Mouse (Mus musculus): ENCODE data around the gene Pepd. TPM values are rescaled to one million over a fixed set of nuclear protein-coding genes. Genes with fewer than 3 reads are reported as not detected.

The Pepd gene
- polyA plus RNA-seq, 1 experiment from 2014 or later, result 48.8 TPM

- Histone ChIP-seq H3K9ac (ENCODE audit: low read length) (no peak overlapping the region), H3K36me3 (ENCODE audit: control insufficient read depth, insufficient read depth, low read length) (peaks cover 52% of the 10 kb centered on the region), H3K4me2 (ENCODE audit: low read length) (no peak overlapping the region), H3K27ac (replicated peaks in 1 of 2; ENCODE audit: control insufficient read depth in 1 of 2, insufficient read depth in 1 of 2, low read depth in 2 of 2, low read length in 2 of 2) (no peak overlapping the region), H3K4me1 (ENCODE audit: control insufficient read depth in 2 of 2, insufficient read depth in 2 of 2, low read length in 2 of 2) (no peaks in the 10 kb centered on the region), H3K9me3 (ENCODE audit: control insufficient read depth, low read length) (no peaks in the 10 kb centered on the region), H3K27me3 (ENCODE audit: control insufficient read depth, insufficient read depth, low read length) (no peaks in the 10 kb centered on the region), H3K4me3 (ENCODE audit: control insufficient read depth in 1 of 2, insufficient read depth in 1 of 2, low read depth in 1 of 2, low read length in 2 of 2) (no peak overlapping the region)
- WGBS, result 90% methylated on average over 10 of the region's 10 CpGs
- no peak for ATAC-seq (ENCODE audit: insufficient number of reproducible peaks, insufficient read depth, low FRiP score, low read depth)
Observed at GRCm38 (mm10) chr7:35043266-35043817, 131.2 kb downstream of the Pepd start.

GRCm38 (mm10) chr7:35044719-35045118 lies 132.5 kb downstream of the Pepd start:
- ATAC-seq (ENCODE audit: insufficient number of reproducible peaks, insufficient read depth, low FRiP score, low read depth), result no peak
- Histone ChIP-seq H3K27me3 (ENCODE audit: control insufficient read depth, insufficient read depth, low read length) (no peaks in the 10 kb centered on the region), H3K9me3 (ENCODE audit: control insufficient read depth, low read length) (no peaks in the 10 kb centered on the region), H3K4me3 (ENCODE audit: control insufficient read depth in 1 of 2, insufficient read depth in 1 of 2, low read depth in 1 of 2, low read length in 2 of 2) (no peak overlapping the region), H3K4me2 (ENCODE audit: low read length) (no peak overlapping the region), H3K27ac (replicated peaks in 1 of 2; ENCODE audit: control insufficient read depth in 1 of 2, insufficient read depth in 1 of 2, low read depth in 2 of 2, low read length in 2 of 2) (no peak overlapping the region), H3K4me1 (ENCODE audit: control insufficient read depth in 2 of 2, insufficient read depth in 2 of 2, low read length in 2 of 2) (no peaks in the 10 kb centered on the region), H3K36me3 (ENCODE audit: control insufficient read depth, insufficient read depth, low read length) (peaks cover 61% of the 10 kb centered on the region), H3K9ac (ENCODE audit: low read length) (no peak overlapping the region)
- 89% methylated on average over 2 of the region's 2 CpGs for WGBS

- ATAC-seq (ENCODE audit: insufficient number of reproducible peaks, insufficient read depth, low FRiP score, low read depth), result no peak
- Histone ChIP-seq H3K36me3 (ENCODE audit: control insufficient read depth, insufficient read depth, low read length) (peaks cover 74% of the 10 kb centered on the region), H3K4me2 (ENCODE audit: low read length) (no peak overlapping the region), H3K27ac (replicated peaks in 1 of 2; ENCODE audit: control insufficient read depth in 1 of 2, insufficient read depth in 1 of 2, low read depth in 2 of 2, low read length in 2 of 2) (no peak overlapping the region), H3K4me1 (ENCODE audit: control insufficient read depth in 2 of 2, insufficient read depth in 2 of 2, low read length in 2 of 2) (no peaks in the 10 kb centered on the region), H3K9ac (ENCODE audit: low read length) (no peak overlapping the region), H3K9me3 (ENCODE audit: control insufficient read depth, low read length) (no peaks in the 10 kb centered on the region), H3K4me3 (ENCODE audit: control insufficient read depth in 1 of 2, insufficient read depth in 1 of 2, low read depth in 1 of 2, low read length in 2 of 2) (no peak overlapping the region), H3K27me3 (ENCODE audit: control insufficient read depth, insufficient read depth, low read length) (no peaks in the 10 kb centered on the region)
- WGBS, result 90% methylated on average over 4 of the region's 4 CpGs
Observed at GRCm38 (mm10) chr7:35046091-35046490, 133.9 kb downstream of the Pepd start.

- Histone ChIP-seq H3K27ac (replicated peaks in 1 of 2; ENCODE audit: control insufficient read depth in 1 of 2, insufficient read depth in 1 of 2, low read depth in 2 of 2, low read length in 2 of 2) (no peak overlapping the region), H3K36me3 (ENCODE audit: control insufficient read depth, insufficient read depth, low read length) (peaks cover 42% of the 10 kb centered on the region), H3K4me1 (ENCODE audit: control insufficient read depth in 2 of 2, insufficient read depth in 2 of 2, low read length in 2 of 2) (peaks cover 2 to 13% of the 10 kb centered on the region in 2 experiments; a peak in 3 of 4 replicates), H3K9ac (ENCODE audit: low read length) (no peak overlapping the region), H3K4me3 (ENCODE audit: control insufficient read depth in 1 of 2, insufficient read depth in 1 of 2, low read depth in 1 of 2, low read length in 2 of 2) (no peak overlapping the region), H3K4me2 (ENCODE audit: low read length) (no peak overlapping the region), H3K27me3 (ENCODE audit: control insufficient read depth, insufficient read depth, low read length) (no peaks in the 10 kb centered on the region), H3K9me3 (ENCODE audit: control insufficient read depth, low read length) (no peaks in the 10 kb centered on the region)
- no peak for ATAC-seq (ENCODE audit: insufficient number of reproducible peaks, insufficient read depth, low FRiP score, low read depth)
- 92% methylated on average over 12 of the region's 12 CpGs for WGBS
Observed at GRCm38 (mm10) chr7:35050540-35050939, 138.4 kb downstream of the Pepd start.

GRCm38 (mm10) chr7:35053161-35053560 lies 141.0 kb downstream of the Pepd start:
- Histone ChIP-seq H3K4me2 (ENCODE audit: low read length) (no peak overlapping the region), H3K9me3 (ENCODE audit: control insufficient read depth, low read length) (no peaks in the 10 kb centered on the region), H3K4me3 (ENCODE audit: control insufficient read depth in 1 of 2, insufficient read depth in 1 of 2, low read depth in 1 of 2, low read length in 2 of 2) (no peak overlapping the region), H3K27me3 (ENCODE audit: control insufficient read depth, insufficient read depth, low read length) (no peaks in the 10 kb centered on the region), H3K4me1 (ENCODE audit: control insufficient read depth in 2 of 2, insufficient read depth in 2 of 2, low read length in 2 of 2) (peaks cover 2 to 16% of the 10 kb centered on the region in 2 experiments; a peak in 3 of 4 replicates), H3K36me3 (ENCODE audit: control insufficient read depth, insufficient read depth, low read length) (peaks cover 22% of the 10 kb centered on the region), H3K27ac (replicated peaks in 1 of 2; ENCODE audit: control insufficient read depth in 1 of 2, insufficient read depth in 1 of 2, low read depth in 2 of 2, low read length in 2 of 2) (no peak overlapping the region), H3K9ac (ENCODE audit: low read length) (no peak overlapping the region)
- 93% methylated on average over 3 of the region's 3 CpGs for WGBS
- no peak for ATAC-seq (ENCODE audit: insufficient number of reproducible peaks, insufficient read depth, low FRiP score, low read depth)

GRCm38 (mm10) chr7:35054286-35054685 lies 142.1 kb downstream of the Pepd start:
- no peak overlapping the region for H3K9ac ChIP-seq (ENCODE audit: low read length)
- WGBS, result 86% methylated on average over 1 of the region's 1 CpGs

GRCm38 (mm10) chr7:35054977-35055618 lies 142.9 kb downstream of the Pepd start:
- Histone ChIP-seq H3K27me3 (ENCODE audit: control insufficient read depth, insufficient read depth, low read length) (no peaks in the 10 kb centered on the region), H3K4me2 (ENCODE audit: low read length) (peak overlapping the region; percentile 92), H3K9me3 (ENCODE audit: control insufficient read depth, low read length) (no peaks in the 10 kb centered on the region), H3K4me1 (ENCODE audit: control insufficient read depth in 2 of 2, insufficient read depth in 2 of 2, low read length in 2 of 2) (peaks cover 2 to 16% of the 10 kb centered on the region in 2 experiments; a peak in 3 of 4 replicates), H3K27ac (replicated peaks in 1 of 2; ENCODE audit: control insufficient read depth in 1 of 2, insufficient read depth in 1 of 2, low read depth in 2 of 2, low read length in 2 of 2) (peak overlapping the region; percentile 29 to 50; a peak in 1 of 4 replicates), H3K4me3 (ENCODE audit: control insufficient read depth in 1 of 2, insufficient read depth in 1 of 2, low read depth in 1 of 2, low read length in 2 of 2) (peak overlapping the region; percentile 87 to 98), H3K36me3 (ENCODE audit: control insufficient read depth, insufficient read depth, low read length) (peaks cover 10% of the 10 kb centered on the region), H3K9ac (ENCODE audit: low read length) (peak overlapping the region; percentile 92)
- 38% methylated on average over 2 of the region's 2 CpGs for WGBS
- ATAC-seq (ENCODE audit: insufficient number of reproducible peaks, insufficient read depth, low FRiP score, low read depth), result no peak

More at GRCm38 (mm10) chr7:35054286-35054685, 142.1 kb downstream of the Pepd start:
- Histone ChIP-seq H3K4me1 (ENCODE audit: control insufficient read depth in 2 of 2, insufficient read depth in 2 of 2, low read length in 2 of 2) (peaks cover 2 to 16% of the 10 kb centered on the region in 2 experiments; a peak in 3 of 4 replicates), H3K4me3 (ENCODE audit: control insufficient read depth in 1 of 2, insufficient read depth in 1 of 2, low read depth in 1 of 2, low read length in 2 of 2) (no peak overlapping the region), H3K4me2 (ENCODE audit: low read length) (no peak overlapping the region; the same call in 1 of the 2 replicates), H3K27ac (replicated peaks in 1 of 2; ENCODE audit: control insufficient read depth in 1 of 2, insufficient read depth in 1 of 2, low read depth in 2 of 2, low read length in 2 of 2) (no peak overlapping the region), H3K9me3 (ENCODE audit: control insufficient read depth, low read length) (no peaks in the 10 kb centered on the region), H3K36me3 (ENCODE audit: control insufficient read depth, insufficient read depth, low read length) (peaks cover 18% of the 10 kb centered on the region), H3K27me3 (ENCODE audit: control insufficient read depth, insufficient read depth, low read length) (no peaks in the 10 kb centered on the region)
- no peak for ATAC-seq (ENCODE audit: insufficient number of reproducible peaks, insufficient read depth, low FRiP score, low read depth)
